ENCODE assay signal across 18 mouse cellular contexts in the genomic region with DNA sequence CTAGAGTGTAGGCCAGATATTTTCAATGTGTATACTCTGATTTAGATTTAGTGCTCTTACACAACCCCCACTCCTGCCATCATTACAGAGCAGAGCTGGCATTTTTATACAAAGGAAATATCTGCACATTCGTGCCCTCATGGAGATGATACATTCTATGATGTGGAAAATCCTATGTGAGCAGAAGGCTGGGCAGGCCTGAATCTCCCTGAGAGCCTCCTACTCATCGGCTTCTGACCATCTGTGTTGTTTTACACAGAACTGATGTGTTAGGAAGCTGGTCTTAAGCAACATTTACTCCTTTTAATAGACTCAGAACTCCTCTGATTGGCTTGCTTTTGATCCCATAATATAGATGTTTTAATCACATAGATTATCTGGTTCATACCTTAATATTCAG.
DNase-seq lines count a peak whose midpoint lies in the region; TF ChIP-seq lines count a peak whose summit lies in the region.
"Had no signal": no experiment of that assay in that cellular context is flagged by ENCODE, and none has a peak within 500 bp of the region (broad histone marks: within the 10 kb centered on the region; RNA-seq: fewer than 3 reads in every experiment).

No protein-coding gene starts in this region.

- no peaks in the 10 kb centered on the region for H3K27me3 ChIP-seq in heart, adult 2 months (ENCODE audit: control insufficient read depth, insufficient read depth, low read length)
- H3K27me3 ChIP-seq: heart, embryonic 12.5 days; limb, embryonic 12.5 days; midbrain, embryonic 13.5 days had no signal

- no peaks in the 10 kb centered on the region for H3K4me1 ChIP-seq in heart, adult 2 months (ENCODE audit: control insufficient read depth, insufficient read depth, low read length)
- H3K4me1 ChIP-seq: heart, embryonic 12.5 days; limb, embryonic 12.5 days; midbrain, embryonic 13.5 days had no signal

- H3K9ac ChIP-seq in heart, adult 2 months (ENCODE audit: low read depth, low read length) = no peak overlapping the region
- H3K9ac ChIP-seq: heart, embryonic 12.5 days; limb, embryonic 12.5 days; liver, embryonic 14.5 days; midbrain, embryonic 13.5 days had no signal

- no peaks in the 10 kb centered on the region for H3K36me3 ChIP-seq in heart, adult 2 months (ENCODE audit: control insufficient read depth, insufficient read depth, low read length)
- H3K36me3 ChIP-seq: heart, embryonic 12.5 days; limb, embryonic 12.5 days; midbrain, embryonic 13.5 days had no signal

- no peak overlapping the region for H3K27ac ChIP-seq in heart, adult 2 months
- H3K27ac ChIP-seq: limb, embryonic 12.5 days; liver, embryonic 14.5 days; midbrain, embryonic 13.5 days had no signal

- intact Hi-C loops in heart, adult 2 months (cut with DNase I) = no loop called here

- TF ChIP-seq POLR2A in heart, adult 2 months (IDR thresholded peaks at IDR 0.05; ENCODE audit: insufficient read depth, low read depth, low read length) = no peak

- H3K79me2 ChIP-seq in heart, adult 2 months (replicated peaks; ENCODE audit: control insufficient read depth, insufficient read depth, low read length) = no peaks in the 10 kb centered on the region

- peak; percentile 21 for DNase-seq in heart, adult 11 months
- no peak for DNase-seq in heart, adult 2 months
- DNase-seq in frontal cortex, adult 2 months (ENCODE audit: extremely low spot score in 1 of 2, low spot score in 1 of 2) = peak; percentile 43 to 72
- DNase-seq in layer of hippocampus, postnatal 14 days (ENCODE audit: low spot score in 2 of 2) = peak; percentile 26 to 58
- peak; percentile 45 to 76 for DNase-seq in right cerebral cortex, postnatal 10 days (ENCODE audit: low spot score in 2 of 2)
- DNase-seq in adrenal gland, postnatal 25 days = no peak
- DNase-seq in cerebellum, adult 9-11 months = no peak
- DNase-seq in kidney, postnatal 25 days = no peak
- DNase-seq: adrenal gland, adult 8-10 months; cerebellum, adult 18-20 months; kidney, adult 2 months; kidney, postnatal 14 days; retina, postnatal 1 day; thymus, adult 18-20 months had no signal

- no peak for TF ChIP-seq EP300 in heart, adult 2 months (IDR thresholded peaks at IDR 0.05; ENCODE audit: insufficient read depth, low read depth, low read length)

- no peak for TF ChIP-seq CTCF in heart, adult 2 months (IDR thresholded peaks at IDR 0.05)

- WGBS in heart, adult 2 months = 64% methylated on average over 2 of the region's 2 CpGs

- H3K4me3 ChIP-seq in heart, adult 2 months = no peak overlapping the region
- H3K4me3 ChIP-seq: heart, embryonic 12.5 days; limb, embryonic 12.5 days; midbrain, embryonic 13.5 days had no signal

Comparison
In these comparisons a context has a peak if more than half of its experiments do, and no peak if none do; other contexts are left out.
1. DNase-seq: peak in heart, adult 11 months (single experiment), frontal cortex, adult 2 months (2 of 2), layer of hippocampus, postnatal 14 days (2 of 2) and right cerebral cortex, postnatal 10 days (2 of 2); none in heart, adult 2 months (0 of 2), adrenal gland, postnatal 25 days (single experiment), cerebellum, adult 9-11 months (single experiment) and kidney, postnatal 25 days (0 of 2).